Mouse (Mus musculus) ES-E14 (cell line): Measurements from ENCODE around the gene Ttc38. TPM values are rescaled to one million over a fixed set of nuclear protein-coding genes. Genes with fewer than 3 reads are reported as not detected.

Experiments used
- DNase-seq: peaks from one replicate; pipeline ENCODE4 v3.0.0-alpha.2; 2013; ENCODE audit warnings: low read depth, low spot score
- H3K27ac ChIP-seq: 2 replicates; pipeline ENCODE4 v1.5.1; 2012; ENCODE audit warnings: low read depth, mild to moderate bottlenecking, low read length, moderate library complexity, mixed read lengths; ENCODE audit not compliant: poor library complexity, insufficient read depth, severe bottlenecking
- H3K36me3 ChIP-seq: 2 replicates; pipeline ENCODE4 v1.6.1; 2012; ENCODE audit warnings: mild to moderate bottlenecking, low read length, moderate library complexity, mixed read lengths; ENCODE audit not compliant: control insufficient read depth, poor library complexity, insufficient read depth, severe bottlenecking
- H3K4me1 ChIP-seq, 2 experiments: fragments of 150-350 bp in 1 of 2; sonication (generic) in 1 of 2; 2 replicates each; pipeline ENCODE4 v1.6.1; 2012; ENCODE audit warnings: low read length in 2 of 2, mild to moderate bottlenecking in 1 of 2, mixed read lengths in 1 of 2; ENCODE audit not compliant: control insufficient read depth in 2 of 2, insufficient read depth in 2 of 2, poor library complexity in 1 of 2
- H3K4me3 ChIP-seq, 2 experiments: fragments of 150-350 bp in 1 of 2; sonication (generic) in 1 of 2; 2 replicates each; pipeline ENCODE4 v1.5.1; 2012; ENCODE audit warnings: low read length in 2 of 2, low read depth in 1 of 2, mild to moderate bottlenecking in 1 of 2, mixed read lengths in 1 of 2; ENCODE audit not compliant: insufficient read depth in 1 of 2, poor library complexity in 1 of 2, severe bottlenecking in 1 of 2
- H3K9ac ChIP-seq: 2 replicates; pipeline ENCODE4 v1.6.1; 2012; ENCODE audit warnings: low read depth, mild to moderate bottlenecking, low read length, mixed read lengths; ENCODE audit not compliant: poor library complexity, insufficient read depth, severe bottlenecking
- H3K9me3 ChIP-seq: fragments of 150-350 bp; sonication (generic); 2 replicates; pipeline ENCODE4 v1.6.1; 2012; ENCODE audit warnings: low read depth, mild to moderate bottlenecking, low read length; ENCODE audit not compliant: control insufficient read depth, insufficient read depth
- CHD2 ChIP-seq: IDR thresholded peaks from 2 replicates; pipeline ENCODE4 v1.6.1; 2014; ENCODE audit warnings: mild to moderate bottlenecking, low read depth, low read length, inconsistent platforms
- HCFC1 ChIP-seq: IDR thresholded peaks from 2 replicates; pipeline ENCODE4 v1.6.1; 2012; ENCODE audit warnings: low read length, inconsistent platforms, borderline replicate concordance; ENCODE audit not compliant: insufficient read depth
- MAFK ChIP-seq: IDR thresholded peaks from 2 replicates; pipeline ENCODE4 v1.6.1; 2014; ENCODE audit warnings: mild to moderate bottlenecking, low read depth, low read length, inconsistent platforms; ENCODE audit not compliant: insufficient read depth
- ZC3H11A ChIP-seq: IDR thresholded peaks from 2 replicates; pipeline ENCODE4 v1.6.1; 2012; ENCODE audit warnings: low read depth, mild to moderate bottlenecking, inconsistent platforms, low read length, borderline replicate concordance
- ZNF384 ChIP-seq: IDR thresholded peaks from 2 replicates; pipeline ENCODE4 v1.6.1; 2012; ENCODE audit warnings: low read depth, low read length, inconsistent platforms
- in situ Hi-C, 2 experiments: fragments of 600-800 bp; cut with MboI; formaldehyde crosslinking; loops; one replicate each; pipeline ENCODE4 v1.15.1; 2025; ENCODE audit warnings: low sequenced_read_pairs in 2 of 2, inconsistent platforms in 1 of 2; ENCODE audit not compliant: unreplicated experiment in 2 of 2
- total RNA-seq: library from RNA; depleted of rRNA; stranded (reverse); fragments of 300-350 nt; gene quantifications from 2 replicates; pipeline ENCODE4 v1.2.3, GENCODE M21; 2012; rRNA removed

The Ttc38 gene
- total RNA-seq, 1 experiment = 3.3 TPM

DNA sequence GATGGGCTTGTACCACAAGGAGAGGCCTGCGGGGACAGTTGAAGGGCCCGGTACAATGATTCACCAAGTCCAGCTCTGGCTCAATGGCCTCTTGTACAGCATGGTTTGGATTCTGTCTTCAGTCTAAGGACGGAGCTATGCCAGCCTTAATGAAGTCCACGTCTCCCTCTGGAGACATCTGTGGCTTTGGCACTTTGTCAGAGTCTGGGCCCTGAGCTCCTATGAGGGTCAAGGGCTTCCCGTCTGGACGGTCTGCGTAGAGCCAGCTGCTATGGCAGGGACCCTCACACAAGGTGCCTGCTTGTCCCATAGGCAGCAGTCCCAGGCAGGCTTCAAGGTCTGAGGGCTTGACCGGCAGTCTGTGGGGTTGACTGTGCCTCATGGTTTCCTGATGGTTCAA lies 68.2 kb downstream of the Ttc38 start:
- H3K9me3 ChIP-seq = no peaks in the 10 kb centered on the region
- no peak for DNase-seq
- H3K9ac ChIP-seq = no peak overlapping the region
- H3K36me3 ChIP-seq = peaks cover 17% of the 10 kb centered on the region; the same call in 1 of the 2 replicates
- in situ Hi-C loops = loop anchor here in 1 of 2 experiments (25.0 kb wide), 1 partner anchor 237 kb away; no protein-coding TSS in a partner anchor
- no peak for TF ChIP-seq MAFK
- no peak for TF ChIP-seq CHD2
- no peak for TF ChIP-seq ZC3H11A
- TF ChIP-seq HCFC1 = no peak
- TF ChIP-seq ZNF384 = no peak
- peaks cover 0 to 19% of the 10 kb centered on the region in 2 experiments; a peak in 1 of 4 replicates for H3K4me1 ChIP-seq
- H3K27ac ChIP-seq = no peak overlapping the region
- H3K4me3 ChIP-seq = no peak overlapping the region

DNA sequence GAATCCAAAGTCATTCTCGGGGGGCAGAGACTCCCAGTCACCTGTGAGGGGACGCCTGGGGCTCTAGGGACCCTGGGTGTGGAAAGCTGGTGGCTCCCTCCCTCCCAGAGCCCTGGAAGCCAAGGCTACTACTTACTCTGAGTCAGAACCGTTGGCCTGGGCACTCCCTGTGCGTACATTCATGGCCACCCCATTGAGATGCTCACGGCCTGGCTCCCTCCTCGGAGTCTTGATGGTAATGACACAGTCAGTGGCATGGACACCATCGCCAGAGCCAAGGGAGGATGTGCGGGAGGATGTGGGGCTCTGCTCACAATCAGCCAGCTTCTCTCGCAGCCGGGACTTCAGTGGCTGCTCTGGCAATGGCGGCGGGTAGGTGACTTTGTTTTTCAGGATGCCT lies 68.7 kb downstream of the Ttc38 start:
- peak overlapping the region; percentile 35 to 36; a peak in 3 of 4 replicates for H3K4me3 ChIP-seq
- DNase-seq = no peak
- TF ChIP-seq HCFC1 (no peak), ZNF384 (no peak), CHD2 (no peak), ZC3H11A (no peak), MAFK (no peak)
- in situ Hi-C loops = loop anchor here in 1 of 2 experiments (25.0 kb wide), 1 partner anchor 236 kb away; no protein-coding TSS in a partner anchor
- peak overlapping the region; percentile 32; the same call in 1 of the 2 replicates for H3K9ac ChIP-seq
- no peak overlapping the region for H3K27ac ChIP-seq
- H3K4me1 ChIP-seq = peaks cover 0 to 19% of the 10 kb centered on the region in 2 experiments; a peak in 1 of 4 replicates
- peaks cover 17% of the 10 kb centered on the region; the same call in 1 of the 2 replicates for H3K36me3 ChIP-seq
- no peaks in the 10 kb centered on the region for H3K9me3 ChIP-seq

DNA sequence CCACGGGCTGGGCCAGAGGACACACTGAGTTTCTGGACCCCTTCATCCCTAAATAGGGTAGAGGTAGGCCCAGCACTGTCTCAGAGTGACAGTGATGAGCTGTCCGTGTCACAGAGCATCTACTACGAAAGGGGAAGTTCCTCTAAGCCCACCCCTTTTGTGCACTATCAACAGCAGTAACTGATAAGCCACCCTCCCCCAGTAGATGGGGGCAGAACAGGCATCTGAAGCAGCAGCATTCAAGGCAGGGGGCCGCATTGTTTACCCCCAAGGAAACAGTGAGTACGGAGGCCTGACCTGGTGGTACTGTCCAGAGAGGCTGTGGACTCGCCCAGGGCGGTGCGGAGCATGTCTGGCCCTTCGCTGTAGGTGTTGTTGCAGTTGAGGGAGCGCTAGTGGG lies 70.4 kb downstream of the Ttc38 start:
- TF ChIP-seq CHD2 (no peak), ZNF384 (no peak), ZC3H11A (no peak), MAFK (no peak), HCFC1 (no peak)
- Histone ChIP-seq H3K27ac (no peak overlapping the region), H3K9ac (no peak overlapping the region), H3K36me3 (peaks cover 7% of the 10 kb centered on the region; the same call in 1 of the 2 replicates), H3K4me1 (peaks cover 0 to 19% of the 10 kb centered on the region in 2 experiments; a peak in 1 of 4 replicates), H3K4me3 (no peak overlapping the region), H3K9me3 (no peaks in the 10 kb centered on the region)
- in situ Hi-C loops = loop anchor here in 1 of 2 experiments (25.0 kb wide), 1 partner anchor 235 kb away; no protein-coding TSS in a partner anchor
- no peak for DNase-seq

DNA sequence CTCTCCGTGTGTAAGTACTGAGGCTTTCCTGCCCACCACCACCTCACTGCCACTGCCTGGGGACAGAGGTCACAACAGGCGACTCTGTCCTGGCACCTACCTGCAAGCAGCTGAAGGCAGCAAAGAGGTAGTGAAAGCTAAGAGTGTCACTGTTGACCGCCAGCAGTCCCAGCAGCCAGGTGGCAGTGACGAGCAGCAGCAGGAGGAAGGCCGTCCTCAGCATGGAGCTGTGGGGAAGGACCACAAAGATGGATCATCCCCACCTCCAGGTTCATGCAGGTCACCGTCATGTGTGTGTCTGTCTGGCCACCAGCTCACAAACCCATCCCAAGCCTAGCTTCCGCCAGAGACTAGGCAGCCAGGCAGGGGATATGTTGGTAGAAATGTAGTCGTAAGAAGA lies 71.7 kb downstream of the Ttc38 start:
- H3K36me3 ChIP-seq = no peaks in the 10 kb centered on the region; the same call in 1 of the 2 replicates

More for the DNA sequence above, 71.7 kb downstream of the Ttc38 start:
- H3K4me1 ChIP-seq = peaks cover 0 to 19% of the 10 kb centered on the region in 2 experiments; a peak in 1 of 4 replicates
- no peak overlapping the region for H3K27ac ChIP-seq
- no peaks in the 10 kb centered on the region for H3K9me3 ChIP-seq
- peak overlapping the region in 1 of 2 experiments; percentile 18; a peak in 1 of 4 replicates for H3K4me3 ChIP-seq
- peak; percentile 25 for DNase-seq
- TF ChIP-seq CHD2 (no peak), MAFK (no peak), ZC3H11A (no peak), ZNF384 (no peak), HCFC1 (no peak)
- in situ Hi-C loops = loop anchor here in 1 of 2 experiments (25.0 kb wide), 1 partner anchor 233 kb away; no protein-coding TSS in a partner anchor
- no peak overlapping the region for H3K9ac ChIP-seq

Other genes starting within 250 kb of the Ttc38 start
- gene Wnt7b, start 249.8 kb upstream of the Ttc38 start, total RNA-seq = 11.2 and 15.5 TPM in 2 replicates
- 0.09 and 0.21 TPM in 2 replicates for gene Ppara, start 97.3 kb upstream of the Ttc38 start, total RNA-seq
- gene Cdpf1, start 20.6 kb upstream of the Ttc38 start, total RNA-seq = 12.9 and 22.6 TPM in 2 replicates
- gene Pkdrej, start 10.6 kb upstream of the Ttc38 start, total RNA-seq = 0.09 and 0.11 TPM in 2 replicates
- 114 and 140 TPM in 2 replicates for gene Gtse1, start 27.4 kb downstream of the Ttc38 start, total RNA-seq
- gene Trmu, start 47.0 kb downstream of the Ttc38 start, total RNA-seq = 30.4 and 32.2 TPM in 2 replicates
- gene Celsr1, start 201.5 kb downstream of the Ttc38 start, total RNA-seq = 12.6 and 40.3 TPM in 2 replicates
- 19.6 and 24.5 TPM in 2 replicates for gene Gramd4, start 225.4 kb downstream of the Ttc38 start, total RNA-seq